Mouse (Mus musculus) right cerebral cortex, adult 18-20 months (tissue): ENCODE measurements around the gene Dnajc17.
A peak's percentile ranks its signal among the peaks of the same experiment; 100 is the strongest.

Experiments
- DNase-seq: peaks from one replicate; pipeline ENCODE4 v3.0.0; 2022; ENCODE audit warnings: mixed read lengths

The Dnajc17 gene

GRCm38 (mm10) chr2:119208344-119209175 lies at the start of gene Dnajc17, which contains the start of gene Zfyve19:
Dnajc17 (minus strand) TSS chr2:119208795.
Zfyve19 (plus strand) TSS chr2:119208617.
- peak; percentile 99 for DNase-seq

GRCm38 (mm10) chr2:119254976-119255375 lies 46.4 kb upstream of the Dnajc17 start:
- no peak for DNase-seq

- peak; percentile 73 for DNase-seq
These were observed 42.4 kb upstream of the Dnajc17 start for GRCm38 (mm10) chr2:119250826-119251478.

GRCm38 (mm10) chr2:119250377-119250776 lies 41.8 kb upstream of the Dnajc17 start:
- no peak for DNase-seq

- no peak for DNase-seq
These were observed 41.0 kb upstream of the Dnajc17 start for GRCm38 (mm10) chr2:119249592-119250061.

GRCm38 (mm10) chr2:119247904-119248303 lies 39.3 kb upstream of the Dnajc17 start:
- DNase-seq, result peak; percentile 29

GRCm38 (mm10) chr2:119245246-119245645 lies 36.7 kb upstream of the Dnajc17 start:
- DNase-seq, result no peak

- no peak for DNase-seq
These were observed 34.0 kb upstream of the Dnajc17 start for GRCm38 (mm10) chr2:119242548-119242947.

GRCm38 (mm10) chr2:119240819-119241186 lies 32.2 kb upstream of the Dnajc17 start:
- no peak for DNase-seq

- DNase-seq, result no peak
These were observed 31.7 kb upstream of the Dnajc17 start for GRCm38 (mm10) chr2:119240075-119240818.

GRCm38 (mm10) chr2:119238671-119239070 lies 30.1 kb upstream of the Dnajc17 start:
- no peak for DNase-seq

- no peak for DNase-seq
These were observed 29.3 kb upstream of the Dnajc17 start for GRCm38 (mm10) chr2:119237871-119238220.

- DNase-seq, result no peak
These were observed 28.7 kb upstream of the Dnajc17 start, which contains the start of gene Spint1 for GRCm38 (mm10) chr2:119237210-119237870. Spint1 (plus strand) TSS chr2:119237362.

GRCm38 (mm10) chr2:119236682-119237209 lies 28.2 kb upstream of the Dnajc17 start:
- DNase-seq, result no peak

- no peak for DNase-seq
These were observed 21.4 kb upstream of the Dnajc17 start, which contains the start of gene Ppp1r14d for GRCm38 (mm10) chr2:119229775-119230704. Ppp1r14d (minus strand) TSS chr2:119229906.

- DNase-seq, result no peak
These were observed 547 bp upstream of the Dnajc17 start for GRCm38 (mm10) chr2:119209176-119209507.

- no peak for DNase-seq
These were observed 643 bp downstream of the Dnajc17 start for GRCm38 (mm10) chr2:119207961-119208343.

- DNase-seq, result no peak
These were observed 4.6 kb downstream of the Dnajc17 start for GRCm38 (mm10) chr2:119203871-119204460.

GRCm38 (mm10) chr2:119202914-119203453 lies 5.6 kb downstream of the Dnajc17 start:
- no peak for DNase-seq

- DNase-seq, result no peak
These were observed 9.7 kb downstream of the Dnajc17 start for GRCm38 (mm10) chr2:119198934-119199333.

- DNase-seq, result no peak
These were observed 10.5 kb downstream of the Dnajc17 start for GRCm38 (mm10) chr2:119198049-119198448.
